Mouse (Mus musculus) heart, embryonic 11.5 days (tissue): ENCODE results near the gene Zfp119b. TPM values are rescaled to one million over a fixed set of nuclear protein-coding genes. Genes with fewer than 3 reads are reported as not detected.
"Not testable (repeated sequence)": the region's sequence is repeated elsewhere in the genome, so short reads cannot be mapped to it uniquely, and the experiment has no call there.

ENCODE experiments used
- ATAC-seq: fragments of 200-750 bp; cut with Nextera tagmentation; replicated peaks from 2 replicates; pipeline ENCODE4 v1.8.0; 2017; ENCODE audit warnings: moderate library complexity; ENCODE audit not compliant: insufficient number of reproducible peaks, low FRiP score, low TSS enrichment
- H3K27ac ChIP-seq: fragments of 300-500 bp; sonication (generic); 2 replicates; pipeline ENCODE4 v1.5.1; 2014; ENCODE audit warnings: mild to moderate bottlenecking, low read depth, low read length
- H3K27me3 ChIP-seq: fragments of 300-500 bp; sonication (generic); 2 replicates; pipeline ENCODE4 v1.6.1; 2014; ENCODE audit warnings: mild to moderate bottlenecking, low read length, mixed read lengths; ENCODE audit not compliant: control insufficient read depth, insufficient read depth
- H3K36me3 ChIP-seq: fragments of 300-500 bp; sonication (generic); 2 replicates; pipeline ENCODE4 v1.6.1; 2014; ENCODE audit warnings: mild to moderate bottlenecking, low read length, moderate library complexity, mixed read lengths; ENCODE audit not compliant: control insufficient read depth, insufficient read depth
- H3K4me1 ChIP-seq: fragments of 300-500 bp; sonication (generic); 2 replicates; pipeline ENCODE4 v1.6.1; 2014; ENCODE audit warnings: low read length; ENCODE audit not compliant: control insufficient read depth, insufficient read depth
- H3K4me2 ChIP-seq: fragments of 300-500 bp; sonication (generic); 2 replicates; pipeline ENCODE4 v1.6.1; 2014; ENCODE audit warnings: mild to moderate bottlenecking, moderate library complexity
- H3K4me3 ChIP-seq: fragments of 300-500 bp; sonication (generic); 2 replicates; pipeline ENCODE4 v1.5.1; 2014; ENCODE audit warnings: low read depth, low read length
- H3K9ac ChIP-seq: fragments of 300-500 bp; sonication (generic); 2 replicates; pipeline ENCODE4 v1.6.1; 2014; ENCODE audit warnings: mild to moderate bottlenecking, low read depth, low read length, moderate library complexity
- H3K9me3 ChIP-seq: fragments of 300-500 bp; sonication (generic); replicated peaks from 2 replicates; pipeline ENCODE4 v1.6.1; 2016; ENCODE audit warnings: low read length; ENCODE audit not compliant: control insufficient read depth
- WGBS: fragments of 180-500 bp; shearing (Covaris S2); extraction: QIAGEN DNeasy Blood & Tissue Kit; methylation state at CpG from one replicate; pipeline ENCODE4 v1.1.7; 2014; ENCODE audit not compliant: insufficient replicate concordance; 5-methylcytosine and 5-hydroxymethylcytosine counted together
- polyA plus RNA-seq: library from polyadenylated mRNA; unstranded; fragments of >200 nt; fragmentation: Nextera tagmentation; extraction: Ambion mirVana; gene quantifications from 2 replicates; pipeline ENCODE4 v1.2.1, GENCODE M21; 2014

Zfp119b gene
- polyA plus RNA-seq, 1 experiment from 2014 or later: 3.6 TPM

DNA sequence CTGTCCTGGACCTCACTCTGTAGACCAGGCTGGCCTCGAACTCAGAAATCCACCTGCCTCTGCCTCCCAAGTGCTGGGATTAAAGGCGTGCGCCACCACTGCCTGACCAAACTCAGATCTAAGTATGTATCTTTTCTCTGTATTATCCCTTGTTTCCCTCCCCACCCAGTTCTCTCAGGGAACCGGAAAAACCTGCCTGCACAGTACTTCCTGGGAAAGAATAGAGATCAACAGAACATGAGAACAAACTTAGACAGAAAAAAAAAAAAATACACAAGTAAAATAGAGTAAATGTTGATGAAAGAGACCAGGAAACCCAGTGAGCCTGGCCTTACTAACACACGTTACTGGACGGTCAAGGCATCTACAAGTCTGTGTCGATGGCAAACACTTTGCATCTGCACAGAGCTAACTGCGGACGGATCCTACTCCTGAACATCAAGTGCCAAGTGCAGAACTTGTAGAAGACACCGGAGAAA is 4.9 kb downstream of the Zfp119b start:
- H3K36me3 ChIP-seq, H3K4me1 ChIP-seq, H3K9me3 ChIP-seq, H3K27me3 ChIP-seq, ATAC-seq: not testable (repeated sequence)
- 0 out of 2 replicates have a peak overlapping the region, but pooled peaks have one; percentile 49 for H3K9ac ChIP-seq
- H3K27ac ChIP-seq: peak overlapping the region; percentile 90
- H3K4me3 ChIP-seq: peak overlapping the region; percentile 51
- peak overlapping the region; percentile 85 for H3K4me2 ChIP-seq
- WGBS: 32% methylated on average over 10 of the region's 10 CpGs

DNA sequence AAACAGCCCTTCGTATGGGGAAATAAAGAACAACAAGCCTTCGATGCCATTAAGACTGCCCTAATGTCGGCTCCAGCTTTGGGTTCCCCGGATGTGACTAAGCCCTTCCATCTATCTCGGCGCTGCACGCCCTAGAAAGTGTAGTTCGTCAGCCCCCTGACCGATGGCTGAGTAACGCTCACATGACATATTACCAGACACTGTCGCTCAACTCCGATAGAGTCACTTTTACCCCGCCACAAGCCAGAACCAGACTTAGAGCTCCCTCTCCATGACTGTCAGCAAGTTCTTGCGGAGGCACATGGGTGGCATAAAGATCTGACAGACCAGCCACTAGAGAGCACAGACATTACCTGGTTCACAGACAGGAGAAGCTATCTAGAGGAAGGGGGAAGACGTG is 16.1 kb downstream of the Zfp119b start:
- H3K9ac ChIP-seq: no peak overlapping the region
- H3K4me3 ChIP-seq: peak overlapping the region; percentile 73
- H3K4me1 ChIP-seq: no peaks in the 10 kb centered on the region
- H3K36me3 ChIP-seq: peaks cover 2% of the 10 kb centered on the region; the same call in 1 of the 2 replicates
- no peaks in the 10 kb centered on the region for H3K27me3 ChIP-seq
- H3K9me3 ChIP-seq: peaks cover 3% of the 10 kb centered on the region; the same call in 1 of the 2 replicates
- H3K4me2 ChIP-seq: peak overlapping the region; percentile 86
- 85% methylated on average over 15 of the region's 15 CpGs for WGBS
- no peak for ATAC-seq
- H3K27ac ChIP-seq: peak overlapping the region; percentile 62; the same call in 1 of the 2 replicates

GRCm38 (mm10) chr17:55932635-55933034 is 16.7 kb downstream of the Zfp119b start:
- WGBS: 70% methylated on average over 2 of the region's 2 CpGs
- Histone ChIP-seq H3K36me3 (no peaks in the 10 kb centered on the region), H3K4me3 (peak overlapping the region; percentile 73), H3K27me3 (no peaks in the 10 kb centered on the region), H3K27ac (peak overlapping the region; percentile 62), H3K4me2 (peak overlapping the region; percentile 86), H3K9me3 (peaks cover 3% of the 10 kb centered on the region; the same call in 1 of the 2 replicates), H3K4me1 (no peaks in the 10 kb centered on the region), H3K9ac (peak overlapping the region; percentile 59)
- ATAC-seq: no peak

GRCm38 (mm10) chr17:55931553-55932502 is 17.5 kb downstream of the Zfp119b start:
- Histone ChIP-seq H3K4me2 (peak overlapping the region; percentile 86), H3K36me3 (no peaks in the 10 kb centered on the region), H3K27me3 (no peaks in the 10 kb centered on the region), H3K9me3 (no peaks in the 10 kb centered on the region), H3K27ac (peak overlapping the region; percentile 79), H3K4me3 (peak overlapping the region; percentile 73), H3K4me1 (no peaks in the 10 kb centered on the region), H3K9ac (peak overlapping the region; percentile 82)
- peak; percentile 91 for ATAC-seq
- 1% methylated on average over 33 of the region's 33 CpGs for WGBS

GRCm38 (mm10) chr17:55906669-55907068 is 42.6 kb downstream of the Zfp119b start:
- Histone ChIP-seq H3K36me3 (no peaks in the 10 kb centered on the region), H3K27ac (no peak overlapping the region), H3K9ac (no peak overlapping the region), H3K27me3 (no peaks in the 10 kb centered on the region), H3K4me2 (no peak overlapping the region), H3K4me3 (no peak overlapping the region), H3K9me3 (no peaks in the 10 kb centered on the region), H3K4me1 (no peaks in the 10 kb centered on the region)
- no peak for ATAC-seq

GRCm38 (mm10) chr17:55904131-55904530 is 45.2 kb downstream of the Zfp119b start:
- no peak overlapping the region for H3K4me3 ChIP-seq

DNA sequence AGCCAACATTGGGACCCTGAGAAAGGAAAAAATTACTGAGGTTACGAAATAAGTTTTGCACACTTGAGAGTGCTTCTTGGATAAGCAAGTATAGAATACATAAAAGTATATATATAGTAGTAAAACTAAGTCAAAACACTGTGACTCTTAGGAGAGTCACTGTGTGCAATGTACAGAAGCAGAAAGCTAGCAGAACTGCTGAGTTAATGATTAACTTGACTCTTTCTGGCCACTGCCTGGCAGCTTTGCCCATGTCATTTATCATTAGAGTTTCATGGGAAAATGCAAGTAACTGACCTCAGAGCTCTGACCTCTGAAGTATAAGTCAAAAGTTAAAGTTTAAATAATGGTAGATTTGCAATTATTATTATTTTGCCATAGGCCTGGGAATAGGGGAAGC is 45.6 kb downstream of the Zfp119b start:
- no peak overlapping the region for H3K4me3 ChIP-seq
- WGBS: 76% methylated on average over 1 of the region's 1 CpGs
- no peak overlapping the region for H3K9ac ChIP-seq
- H3K36me3 ChIP-seq: no peaks in the 10 kb centered on the region
- no peak overlapping the region for H3K4me2 ChIP-seq
- no peaks in the 10 kb centered on the region for H3K4me1 ChIP-seq
- H3K27ac ChIP-seq: no peak overlapping the region
- H3K27me3 ChIP-seq: no peaks in the 10 kb centered on the region
- ATAC-seq: no peak
- no peaks in the 10 kb centered on the region for H3K9me3 ChIP-seq

More at GRCm38 (mm10) chr17:55904131-55904530, 45.2 kb downstream of the Zfp119b start:
- Histone ChIP-seq H3K9ac (no peak overlapping the region), H3K9me3 (no peaks in the 10 kb centered on the region), H3K36me3 (no peaks in the 10 kb centered on the region), H3K4me2 (no peak overlapping the region), H3K4me1 (no peaks in the 10 kb centered on the region), H3K27ac (no peak overlapping the region), H3K27me3 (no peaks in the 10 kb centered on the region)
- 65% methylated on average over 6 of the region's 6 CpGs for whole genome bisulfite sequencing
- no peak for ATAC-seq

DNA sequence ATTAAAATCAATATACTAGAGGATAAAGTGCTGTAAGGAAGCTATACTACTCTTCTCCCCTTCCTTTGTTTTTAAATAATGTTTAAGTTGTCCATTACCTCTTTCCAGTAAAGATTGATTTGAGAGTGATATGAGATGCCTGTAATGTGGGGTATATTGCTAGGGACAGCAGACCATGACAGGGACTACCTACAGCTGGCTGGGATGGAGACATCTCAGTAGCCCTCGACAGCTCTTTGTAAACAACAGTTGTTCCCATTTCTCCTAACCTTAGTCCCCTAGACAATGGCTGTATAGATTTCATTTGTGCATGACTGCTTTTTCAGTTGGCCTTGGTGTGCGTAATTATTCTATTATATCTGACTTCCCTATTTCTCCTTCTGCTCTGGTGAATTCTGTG is 46.2 kb downstream of the Zfp119b start:
- Histone ChIP-seq H3K9me3 (no peaks in the 10 kb centered on the region), H3K4me1 (no peaks in the 10 kb centered on the region), H3K27ac (no peak overlapping the region), H3K36me3 (peaks cover under 1% of the 10 kb centered on the region; the same call in 1 of the 2 replicates), H3K9ac (no peak overlapping the region), H3K4me2 (no peak overlapping the region), H3K27me3 (no peaks in the 10 kb centered on the region), H3K4me3 (no peak overlapping the region)
- WGBS: 63% methylated on average over 2 of the region's 2 CpGs
- no peak for ATAC-seq
